In the genomic region with DNA sequence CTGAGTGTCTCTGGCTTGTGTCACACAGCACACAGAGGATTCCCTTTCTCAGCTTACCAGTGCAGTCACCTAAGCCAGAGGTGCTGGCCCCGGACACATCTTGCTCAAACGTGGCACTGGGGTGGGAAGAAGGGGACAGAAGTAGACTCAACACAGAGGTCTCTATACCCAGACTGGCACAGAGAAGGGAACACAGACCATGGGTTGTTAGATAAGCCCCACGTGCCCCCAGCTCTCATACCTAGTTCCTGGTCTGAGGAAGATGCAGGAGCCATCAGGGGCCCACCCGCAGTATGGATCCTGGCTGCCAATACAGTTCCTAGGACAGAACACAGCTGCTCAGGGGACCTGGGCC, we compare ENCODE assay signal across 11 mouse cellular contexts. TPM values are rescaled to one million over a fixed set of nuclear protein-coding genes. Genes with fewer than 3 reads are reported as not detected.
"Had no signal": no experiment of that assay in that cellular context is flagged by ENCODE, and none has a peak within 500 bp of the region (broad histone marks: within the 10 kb centered on the region; RNA-seq: fewer than 3 reads in every experiment).

No protein-coding gene starts in this region.

- H3K27ac ChIP-seq: lung, embryonic 15.5 days; macrophage; midbrain, embryonic 13.5 days; midbrain, embryonic 15.5 days; neural tube, embryonic 12.5 days had no signal

- H3K36me3 ChIP-seq: lung, embryonic 15.5 days had no signal

- ATAC-seq: lung, postnatal 0 days; midbrain, embryonic 15.5 days had no signal

- H3K4me3 ChIP-seq: megakaryocyte, embryonic 14.5 days had no signal

- H3K9ac ChIP-seq: midbrain, embryonic 15.5 days had no signal

- H3K4me1 ChIP-seq: midbrain, embryonic 15.5 days had no signal

RNA-seq across cellular contexts. Expression of a gene that starts 3.5 kb away (rescaled TPM):
- total RNA-seq: monocyte, adult 5-6 weeks had no signal
- polyA plus RNA-seq: midbrain, embryonic 11.5 days; neural tube, embryonic 12.5 days; stomach, embryonic 14.5 days had no signal

RNA-seq across cellular contexts. Expression of a gene that starts 7.9 kb away (rescaled TPM):
- total RNA-seq: megakaryocyte progenitor cell, adult 5-6 weeks; monocyte, adult 5-6 weeks had no signal
- polyA plus RNA-seq: macrophage had no signal

RNA-seq across cellular contexts. Expression of a gene that starts 15.7 kb away (rescaled TPM):
- total RNA-seq: megakaryocyte progenitor cell, adult 5-6 weeks; monocyte, adult 5-6 weeks had no signal
- polyA plus RNA-seq: macrophage had no signal

RNA-seq across cellular contexts. Expression of a gene that starts 37.0 kb away (rescaled TPM):
- total RNA-seq: monocyte, adult 5-6 weeks had no signal
